Mouse (Mus musculus) lung, postnatal 4 days (tissue): ENCODE measurements around the gene Phactr2.
A peak's percentile ranks its signal among the peaks of the same experiment; 100 is the strongest.

Experiments
- DNase-seq, 2 experiments: peaks; one replicate each; pipeline ENCODE4 v3.0.0; 2021

Gene Phactr2

DNA sequence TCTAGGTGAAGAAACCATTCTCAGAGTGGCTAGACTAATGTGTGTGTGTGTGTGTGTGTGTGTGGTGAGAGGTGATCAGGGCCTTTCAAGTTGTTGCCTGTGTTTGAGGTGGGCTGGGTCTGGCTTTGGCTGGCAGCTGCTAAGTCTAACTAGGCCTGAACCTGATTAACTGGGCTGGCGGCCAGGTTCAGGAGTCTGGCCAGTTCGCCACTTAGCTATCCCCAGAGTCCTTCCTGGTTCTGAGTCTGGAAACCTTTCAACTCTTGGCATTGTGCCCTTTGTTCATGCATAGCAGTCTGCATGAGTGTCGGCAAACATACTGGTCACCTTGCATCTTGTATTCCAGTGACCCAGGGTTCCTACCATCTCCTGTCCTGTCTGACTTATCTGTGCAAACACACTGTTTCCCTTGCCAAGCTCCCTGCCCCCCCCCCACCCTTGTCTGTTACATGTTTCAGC is 27.4 kb downstream of the Phactr2 start:
- peak; percentile 82 to 91 for DNase-seq

- no peak for DNase-seq
Observed at GRCm38 (mm10) chr10:13444257-13444656, 30.0 kb downstream of the Phactr2 start.

DNA sequence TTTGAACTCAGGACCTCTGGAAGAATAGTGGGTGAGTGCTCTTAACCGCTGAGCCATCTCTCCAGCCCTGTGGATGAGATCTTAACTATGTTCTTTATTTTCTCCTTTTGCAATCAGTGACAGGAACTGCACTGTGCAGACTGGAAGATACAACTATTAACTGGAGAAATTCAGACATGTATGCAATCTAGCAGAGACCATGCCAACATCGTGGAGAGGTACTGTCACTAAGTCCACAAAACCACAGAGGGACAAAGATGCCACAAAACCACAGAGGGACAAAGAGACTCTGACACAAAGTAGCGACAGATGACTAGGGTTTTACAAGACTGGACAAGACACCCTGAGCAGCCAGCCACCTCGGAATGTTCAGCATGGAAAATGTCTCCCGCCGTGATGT is 30.6 kb downstream of the Phactr2 start:
- DNase-seq: no peak

GRCm38 (mm10) chr10:13440292-13440691 is 33.9 kb downstream of the Phactr2 start:
- no peak for DNase-seq

- peak in 1 of 2 experiments; percentile 11 for DNase-seq
Observed at GRCm38 (mm10) chr10:13438118-13438821, 35.9 kb downstream of the Phactr2 start.

DNA sequence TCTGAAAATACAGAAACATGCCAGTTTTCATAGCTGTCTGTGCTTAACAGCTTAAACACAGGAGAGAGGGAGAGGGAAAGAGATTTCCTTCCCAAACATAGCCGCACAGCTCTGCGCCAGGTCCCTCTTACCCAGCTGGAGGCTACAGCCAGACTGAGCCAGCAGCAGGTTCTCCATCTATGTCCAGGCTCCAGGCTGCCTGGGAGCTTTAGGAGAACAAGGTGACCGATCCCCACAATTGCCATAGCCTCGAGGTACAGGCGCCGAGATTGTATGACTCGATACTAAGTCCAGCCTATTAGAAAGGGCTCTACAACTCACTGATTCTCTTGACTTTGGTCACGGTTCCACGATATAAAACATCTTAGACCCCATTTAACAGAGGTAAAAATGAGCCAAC is 37.2 kb downstream of the Phactr2 start:
- DNase-seq: no peak

DNA sequence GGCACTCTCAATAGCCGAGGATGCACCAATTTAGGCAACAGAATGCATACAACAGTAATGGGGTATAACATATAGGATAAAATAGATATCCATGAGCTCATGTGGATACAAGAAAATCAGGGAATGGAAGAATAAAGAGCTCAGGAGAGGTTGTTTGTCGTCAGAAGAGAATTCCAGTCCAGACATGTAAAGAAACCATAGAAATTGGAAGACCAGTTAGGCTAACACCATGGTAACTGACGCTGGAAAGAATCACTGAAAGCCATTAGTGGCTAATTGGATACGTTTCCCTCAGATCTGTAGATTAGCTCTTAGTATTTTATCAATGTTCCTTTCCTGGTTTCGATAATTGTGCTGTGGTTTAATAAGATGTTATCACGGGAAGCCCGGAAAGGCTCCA is 41.2 kb downstream of the Phactr2 start:
- DNase-seq: no peak

DNA sequence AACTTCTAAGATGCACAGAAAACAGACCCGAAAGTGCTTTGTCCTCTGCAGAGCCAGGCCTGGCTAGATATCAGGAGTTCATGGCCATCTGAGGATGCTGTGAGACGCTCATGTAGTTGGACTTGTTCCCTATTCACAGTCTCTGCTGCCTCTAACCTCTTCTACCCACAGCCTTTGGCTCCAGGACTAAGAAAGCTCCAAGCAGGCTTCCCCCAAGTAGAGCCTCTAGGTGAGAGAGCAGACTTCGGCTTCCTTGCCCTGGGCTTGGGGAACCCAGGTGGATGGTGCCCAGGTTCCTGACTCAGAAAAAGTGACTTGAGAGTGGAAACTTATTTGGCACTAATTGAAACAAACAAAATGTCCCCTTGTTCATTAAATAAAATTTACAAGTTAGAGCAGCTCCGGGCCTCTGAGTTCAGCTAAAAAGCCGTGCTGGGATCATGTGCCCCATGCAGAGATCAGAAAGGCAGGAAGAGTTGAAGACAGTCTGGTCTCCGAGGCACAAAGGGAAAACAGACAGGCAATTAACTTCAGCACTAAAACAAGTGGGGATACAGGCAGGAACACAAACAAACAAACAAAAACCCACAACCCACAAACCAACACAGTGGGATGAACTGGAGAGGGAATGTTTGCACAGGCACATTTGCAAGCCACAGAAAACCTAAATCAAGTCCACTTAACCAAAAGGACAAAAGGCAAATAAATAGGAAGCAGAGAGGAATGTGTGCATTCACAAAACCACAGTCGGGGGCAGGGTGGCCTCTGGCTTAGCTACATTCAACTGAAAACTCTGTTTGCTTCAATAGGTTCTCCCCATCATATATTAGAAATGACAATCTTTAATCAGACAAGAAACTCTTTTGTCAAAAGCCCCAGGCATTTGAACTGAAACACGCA is 42.3 kb downstream of the Phactr2 start:
- no peak for DNase-seq

DNA sequence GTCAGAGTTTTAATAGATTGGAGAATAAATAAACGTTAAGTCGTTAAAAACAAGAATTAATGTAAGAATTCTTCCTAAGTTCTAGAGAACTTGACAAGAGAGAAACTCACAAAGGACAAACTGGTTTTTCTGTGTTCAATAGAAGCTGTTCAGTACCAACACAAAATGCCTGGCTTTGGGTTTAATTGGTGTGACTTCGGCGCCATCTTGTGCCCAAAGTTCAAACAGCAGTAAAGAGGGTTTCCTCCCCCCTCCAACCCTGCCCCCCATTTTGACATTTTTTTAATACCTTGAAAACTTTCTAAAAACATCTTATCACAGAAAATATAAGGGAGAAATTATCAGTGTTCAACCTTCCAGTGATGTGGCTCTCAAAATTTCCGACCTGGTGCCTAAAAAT is 44.4 kb downstream of the Phactr2 start:
- peak; percentile 56 to 80 for DNase-seq

- DNase-seq: peak in 1 of 2 experiments; percentile 37
Observed at GRCm38 (mm10) chr10:13429240-13429639, 45.0 kb downstream of the Phactr2 start.

DNA sequence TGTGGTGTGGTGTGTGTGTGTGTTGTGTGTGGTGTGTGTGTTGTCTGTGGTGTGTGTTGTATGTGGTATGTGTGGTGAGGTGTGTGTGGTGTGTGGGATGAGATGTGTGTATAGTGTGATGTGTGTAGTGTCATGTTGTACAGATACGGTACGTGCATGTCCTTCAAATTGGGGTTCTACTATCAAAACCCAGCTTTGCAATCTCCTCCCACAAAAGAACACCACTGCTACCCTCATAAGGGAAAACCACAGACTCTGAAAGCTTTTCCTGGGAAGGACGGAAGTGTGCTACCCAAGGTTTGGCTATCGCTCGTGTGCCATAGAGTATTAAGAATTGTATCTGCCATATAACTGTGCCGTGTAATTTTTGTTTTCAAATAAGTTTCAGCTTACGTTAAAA is 45.7 kb downstream of the Phactr2 start:
- no peak for DNase-seq

DNA sequence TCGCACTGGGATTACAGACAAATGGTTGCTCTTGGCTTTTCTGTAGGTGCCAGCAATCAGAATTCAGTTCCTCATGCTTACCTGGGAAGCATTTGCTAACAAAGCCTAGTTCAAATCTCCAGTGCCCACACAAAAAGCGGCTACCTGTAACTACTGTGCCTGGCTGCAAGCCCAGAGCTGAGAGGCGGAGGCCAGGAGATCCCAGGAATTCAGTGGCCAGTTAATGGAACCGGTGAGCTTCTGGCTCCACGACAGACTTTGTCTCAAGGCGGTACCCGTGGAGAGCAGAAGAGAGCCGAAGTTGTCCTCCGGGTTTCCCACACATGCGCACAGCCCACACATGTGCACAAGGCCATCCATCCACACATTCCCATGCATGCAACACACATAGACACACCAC is 46.6 kb downstream of the Phactr2 start:
- no peak for DNase-seq

DNA sequence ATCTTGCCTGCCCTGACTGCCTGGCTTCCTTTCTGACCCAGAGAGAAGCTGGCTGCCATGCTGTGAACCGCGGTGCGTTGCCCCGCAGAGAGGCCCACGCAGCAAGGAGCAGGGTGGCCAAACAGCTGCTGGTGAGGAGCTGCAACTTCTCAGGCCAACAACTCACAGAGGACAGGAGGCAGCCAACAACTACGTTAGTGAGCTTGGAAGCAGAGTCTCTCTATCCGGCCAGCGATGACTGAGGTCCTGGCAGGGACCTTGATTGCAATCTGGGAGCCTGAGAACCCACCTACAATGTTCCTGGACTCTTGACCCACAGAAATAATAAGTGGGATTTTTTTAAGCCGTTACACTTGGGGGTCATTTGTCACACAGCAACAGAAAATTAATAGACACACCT is 49.0 kb downstream of the Phactr2 start:
- no peak for DNase-seq

GRCm38 (mm10) chr10:13424508-13424907 is 49.7 kb downstream of the Phactr2 start:
- no peak for DNase-seq

GRCm38 (mm10) chr10:13424015-13424414 is 50.2 kb downstream of the Phactr2 start:
- DNase-seq: no peak

DNA sequence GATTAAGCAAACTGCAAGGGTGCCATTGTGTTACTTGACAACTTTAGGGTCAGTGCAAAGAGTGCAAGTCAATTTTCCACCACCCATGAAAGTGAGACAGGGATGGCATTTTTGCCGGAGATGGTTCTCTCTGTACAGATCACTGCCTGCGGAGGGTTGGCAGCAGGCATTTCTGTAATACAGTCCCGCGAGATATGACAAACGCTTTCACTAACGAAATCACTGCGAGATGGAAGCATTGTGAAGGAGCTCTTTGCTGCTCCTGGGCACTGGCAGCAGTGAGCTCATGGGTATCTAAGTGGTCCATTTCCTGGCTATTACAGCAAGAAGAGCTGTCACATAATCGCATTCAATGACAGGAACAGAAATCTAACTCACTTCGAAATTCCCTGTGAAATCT is 52.1 kb downstream of the Phactr2 start:
- no peak for DNase-seq

DNA sequence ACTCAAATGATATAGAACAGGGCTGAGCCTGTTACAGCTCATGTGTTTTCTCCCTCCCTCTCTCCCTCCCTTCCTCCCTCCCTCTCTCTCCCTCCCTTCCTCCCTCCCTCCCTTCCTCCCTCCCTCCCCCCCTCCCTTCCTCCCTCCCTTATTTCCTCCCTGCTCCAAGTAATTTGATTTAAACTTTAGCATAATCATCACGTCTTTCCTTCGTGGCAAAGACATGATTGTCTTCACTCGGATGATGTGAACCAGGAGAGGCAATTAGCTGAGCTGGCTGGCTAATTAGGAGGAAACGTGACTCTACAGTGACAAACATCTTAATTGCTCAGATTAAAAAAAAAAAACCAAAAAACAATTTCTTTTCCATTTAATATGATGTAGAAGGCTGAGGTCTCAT is 55.0 kb downstream of the Phactr2 start:
- no peak for DNase-seq

DNA sequence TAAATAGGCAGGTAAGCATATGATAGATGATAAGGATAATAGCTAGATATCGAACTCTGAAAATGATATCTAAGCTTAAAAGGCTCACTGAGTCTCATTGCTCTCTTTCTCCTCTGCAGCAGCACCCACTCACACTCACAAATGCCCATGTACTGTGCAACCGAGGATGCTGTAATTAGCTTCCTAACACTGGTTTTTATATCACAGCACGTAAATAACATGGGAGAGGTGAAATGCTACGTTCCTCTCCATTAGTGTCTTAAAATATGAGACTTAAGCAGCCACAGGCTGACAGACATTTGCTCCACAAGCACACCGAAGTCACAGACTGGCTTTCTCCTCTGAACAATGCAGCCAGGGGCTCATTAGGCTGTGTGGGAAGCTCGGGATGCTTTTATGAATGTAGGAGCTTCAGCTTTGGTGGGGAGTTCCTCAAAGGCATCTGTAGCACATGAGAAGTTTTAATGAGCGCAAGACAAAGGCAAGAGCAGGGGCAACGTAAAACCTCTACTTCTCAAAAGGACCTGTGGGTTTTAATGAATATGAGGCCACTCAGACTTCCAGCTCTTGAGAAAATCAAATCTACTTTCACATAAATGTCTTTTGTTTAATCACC is 58.6 kb downstream of the Phactr2 start:
- no peak for DNase-seq

DNA sequence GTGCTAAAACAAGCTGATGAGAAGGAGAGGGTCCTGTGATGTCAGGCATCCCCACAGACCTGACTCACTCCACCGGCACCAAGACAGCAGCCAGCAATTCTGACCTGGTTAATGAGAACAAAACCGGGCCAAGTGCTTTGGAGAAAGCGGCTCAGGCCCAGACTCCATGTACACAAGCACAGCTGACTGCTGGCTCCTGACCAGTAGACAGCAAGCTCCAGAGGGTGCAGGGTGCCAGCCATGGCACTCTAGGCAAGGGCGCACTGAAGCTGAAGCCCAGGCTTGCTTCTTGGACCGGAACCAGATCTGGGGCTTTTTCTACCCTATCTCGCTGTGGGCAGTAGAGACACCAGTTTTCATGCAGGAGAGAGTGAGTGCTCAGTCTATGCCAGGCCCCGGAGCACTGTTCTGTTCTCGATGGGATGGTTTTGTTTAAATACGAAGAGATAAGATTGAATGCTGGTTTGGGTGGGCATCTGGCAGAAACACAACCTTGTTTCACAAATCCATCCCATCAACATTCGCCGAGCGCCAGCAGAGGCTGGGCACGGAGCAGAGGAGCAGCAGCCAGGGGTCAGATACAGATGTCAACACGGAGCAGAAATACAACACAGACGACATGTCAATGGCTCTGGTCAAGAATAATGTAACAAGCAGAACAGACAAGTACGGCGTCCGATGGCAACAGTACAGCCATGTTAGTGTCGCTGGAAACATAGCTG is 61.8 kb downstream of the Phactr2 start:
- peak; percentile 34 to 74 for DNase-seq

GRCm38 (mm10) chr10:13411056-13411455 is 63.2 kb downstream of the Phactr2 start:
- no peak for DNase-seq

- DNase-seq: no peak
Observed at GRCm38 (mm10) chr10:13401971-13402370, 72.2 kb downstream of the Phactr2 start.

DNA sequence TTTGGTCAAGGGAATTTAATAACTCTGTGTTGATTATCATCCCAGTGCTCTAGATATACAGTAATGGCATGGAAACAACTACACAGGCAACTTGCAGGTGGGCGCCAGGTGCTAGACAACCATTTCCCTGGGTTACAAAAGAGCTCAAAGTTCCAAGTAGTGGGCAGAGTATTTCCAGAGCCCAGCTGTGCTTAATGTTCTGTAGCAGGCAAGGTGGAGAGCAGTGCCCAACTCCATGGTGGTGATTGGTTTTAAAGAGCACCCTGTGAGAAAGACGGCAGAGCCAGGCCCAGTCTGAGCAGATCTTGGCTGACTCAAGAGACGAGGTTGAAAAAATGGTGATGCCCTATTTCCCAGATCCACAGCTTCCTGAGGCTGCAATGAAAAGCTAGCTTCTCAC is 78.5 kb downstream of the Phactr2 start:
- DNase-seq: no peak

DNA sequence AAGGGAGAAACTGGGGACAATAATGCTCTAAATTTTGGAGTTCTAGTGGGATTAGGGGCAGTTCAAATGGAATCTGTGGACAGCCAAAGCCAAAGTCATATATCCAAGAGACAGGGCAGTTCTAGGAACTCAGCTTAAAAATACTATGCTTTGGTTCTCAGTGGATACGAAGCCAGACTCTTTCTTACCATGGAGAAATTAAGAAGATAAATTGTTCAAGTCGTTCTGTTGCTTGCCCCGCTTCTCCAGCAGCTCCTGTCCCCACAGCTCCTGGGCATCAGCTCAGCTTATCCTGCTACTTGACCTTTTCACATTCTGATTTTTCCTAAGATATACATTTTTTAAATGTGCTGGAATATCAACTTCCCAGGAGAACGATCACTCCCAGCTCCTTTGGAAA is 80.2 kb downstream of the Phactr2 start:
- no peak for DNase-seq
